11 mouse cellular contexts compared by ENCODE assay signal in the genomic region with DNA sequence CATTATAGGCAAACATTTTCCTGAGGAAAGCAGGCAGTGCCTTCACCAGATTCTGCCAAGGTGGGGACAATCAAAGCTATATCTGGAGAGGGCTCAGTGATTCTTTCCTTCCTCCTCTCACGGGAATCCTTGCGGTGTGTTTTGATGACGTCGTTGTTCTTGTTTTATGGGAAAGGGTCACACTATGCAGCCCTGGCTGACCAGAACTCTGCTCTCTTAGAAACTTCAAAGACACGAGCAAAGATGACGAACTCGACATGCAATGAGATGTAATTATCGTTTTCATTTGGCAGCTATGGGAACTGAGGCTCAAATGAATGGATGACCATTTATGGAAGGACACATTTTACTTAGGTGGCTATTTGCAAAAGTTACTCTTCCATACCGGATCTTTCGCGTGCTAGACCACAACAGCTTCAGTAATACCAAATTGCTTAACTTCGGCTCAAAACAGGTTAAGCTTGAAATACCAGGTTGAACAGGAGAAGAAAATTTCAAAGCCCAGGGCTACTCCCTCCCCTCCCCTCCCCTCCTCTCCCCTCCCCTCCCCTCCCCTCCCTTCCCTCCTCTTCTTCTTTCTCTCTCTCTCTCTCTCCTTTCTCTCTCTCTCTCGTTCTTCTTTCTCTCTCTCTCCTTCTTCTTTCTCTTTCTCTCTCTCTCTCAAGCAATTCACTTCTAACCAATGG. TPM values are rescaled to one million over a fixed set of nuclear protein-coding genes. Genes with fewer than 3 reads are reported as not detected.
DNase-seq lines count a peak whose midpoint lies in the region; ATAC-seq and TF ChIP-seq lines count a peak whose summit lies in the region.
"Had no signal": no experiment of that assay in that cellular context is flagged by ENCODE, and none has a peak within 500 bp of the region (broad histone marks: within the 10 kb centered on the region; RNA-seq: fewer than 3 reads in every experiment).

No protein-coding gene starts in this region.

- H3K4me3 ChIP-seq in forebrain, embryonic 10.5 days, result peak overlapping the region; percentile 36
- H3K4me3 ChIP-seq in forebrain, embryonic 16.5 days (replicated peaks; ENCODE audit: low read length), result no peak overlapping the region
- H3K4me3 ChIP-seq in lung, postnatal 0 days (ENCODE audit: low read depth, low read length), result peak overlapping the region; percentile 21; the same call in 1 of the 2 replicates
- no peak overlapping the region for H3K4me3 ChIP-seq in neural tube, embryonic 13.5 days

- WGBS in forebrain, embryonic 10.5 days, result 38% methylated on average over 12 of the region's 13 CpGs
- 34% methylated on average over 12 of the region's 13 CpGs for WGBS in forebrain, embryonic 16.5 days
- 11% methylated on average over 12 of the region's 13 CpGs for WGBS in lung, postnatal 0 days
- 26% methylated on average over 12 of the region's 13 CpGs for WGBS in neural tube, embryonic 13.5 days

- no peak for TF ChIP-seq CTCF in lung, postnatal 0 days (IDR thresholded peaks at IDR 0.05)

- H3K27me3 ChIP-seq in forebrain, embryonic 10.5 days (ENCODE audit: poor library complexity, severe bottlenecking), result 0 out of 2 replicates have a peak, but pooled peaks cover 3% of the 10 kb centered on the region
- H3K27me3 ChIP-seq in forebrain, embryonic 16.5 days (replicated peaks; ENCODE audit: control insufficient read depth, insufficient read depth, low read length), result no peaks in the 10 kb centered on the region
- H3K27me3 ChIP-seq in lung, postnatal 0 days (replicated peaks; ENCODE audit: insufficient read depth, low read length), result no peaks in the 10 kb centered on the region
- no peaks in the 10 kb centered on the region for H3K27me3 ChIP-seq in neural tube, embryonic 13.5 days

- no peaks in the 10 kb centered on the region for H3K9me3 ChIP-seq in forebrain, embryonic 10.5 days
- no peaks in the 10 kb centered on the region for H3K9me3 ChIP-seq in forebrain, embryonic 16.5 days (ENCODE audit: control insufficient read depth, low read length)
- no peaks in the 10 kb centered on the region for H3K9me3 ChIP-seq in lung, postnatal 0 days (ENCODE audit: low read length)
- H3K9me3 ChIP-seq in neural tube, embryonic 13.5 days, result no peaks in the 10 kb centered on the region

- peak overlapping the region; percentile 35; the same call in 1 of the 2 replicates for H3K27ac ChIP-seq in forebrain, embryonic 10.5 days
- no peak overlapping the region for H3K27ac ChIP-seq in forebrain, embryonic 16.5 days (ENCODE audit: low read length)
- H3K27ac ChIP-seq in lung, postnatal 0 days (ENCODE audit: low read length), result peak overlapping the region; percentile 38; the same call in 1 of the 2 replicates
- H3K27ac ChIP-seq in neural tube, embryonic 13.5 days (replicated peaks), result no peak overlapping the region
- H3K27ac ChIP-seq: macrophage had no signal

- peaks cover 16% of the 10 kb centered on the region for H3K4me1 ChIP-seq in forebrain, embryonic 10.5 days
- H3K4me1 ChIP-seq in forebrain, embryonic 16.5 days (replicated peaks; ENCODE audit: control insufficient read depth, insufficient read depth, low read length), result no peaks in the 10 kb centered on the region
- H3K4me1 ChIP-seq in lung, postnatal 0 days (ENCODE audit: insufficient read depth, low read depth, low read length), result peaks cover 4% of the 10 kb centered on the region; the same call in 1 of the 2 replicates
- no peaks in the 10 kb centered on the region for H3K4me1 ChIP-seq in neural tube, embryonic 13.5 days (replicated peaks)

- DNase-seq in forebrain, embryonic 10.5 days (ENCODE audit: extremely low spot score, low spot score), result no peak
- peak; percentile 73 for DNase-seq in lung, postnatal 0 days (ENCODE audit: low spot score)
- no peak for DNase-seq in lung, postnatal 10 days
- peak; percentile 65 for DNase-seq in induced T-regulatory cell, adult 2 months (ENCODE audit: low read depth)
- DNase-seq in adrenal gland, adult 18-20 months (ENCODE audit: low spot score in 2 of 2), result no peak
- DNase-seq in right cerebral cortex, postnatal 25 days, result no peak
- DNase-seq: adrenal gland, postnatal 25 days had no signal

- H3K4me2 ChIP-seq in forebrain, embryonic 16.5 days (ENCODE audit: low read length), result no peak overlapping the region
- peak overlapping the region; percentile 40 for H3K4me2 ChIP-seq in lung, postnatal 0 days (replicated peaks; ENCODE audit: low read depth, low read length)
- H3K4me2 ChIP-seq in neural tube, embryonic 13.5 days, result peak overlapping the region; percentile 23

- ATAC-seq in forebrain, embryonic 16.5 days, result no peak
- peak; percentile 59 for ATAC-seq in lung, postnatal 0 days
- ATAC-seq in neural tube, embryonic 13.5 days (ENCODE audit: low read depth), result no peak

- no peak for TF ChIP-seq EP300 in lung, postnatal 0 days (IDR thresholded peaks at IDR 0.05)

- H3K9ac ChIP-seq in forebrain, embryonic 16.5 days (replicated peaks; ENCODE audit: low read depth, low read length), result no peak overlapping the region
- no peak overlapping the region for H3K9ac ChIP-seq in lung, postnatal 0 days (replicated peaks; ENCODE audit: low read depth)
- H3K9ac ChIP-seq in neural tube, embryonic 13.5 days, result no peak overlapping the region

- H3K36me3 ChIP-seq in forebrain, embryonic 10.5 days (replicated peaks), result peaks cover 28% of the 10 kb centered on the region
- H3K36me3 ChIP-seq in forebrain, embryonic 16.5 days (ENCODE audit: control insufficient read depth, insufficient read depth), result peaks cover 16% of the 10 kb centered on the region
- H3K36me3 ChIP-seq in lung, postnatal 0 days (ENCODE audit: insufficient read depth, low read length), result peaks cover 9% of the 10 kb centered on the region; the same call in 1 of the 2 replicates
- H3K36me3 ChIP-seq in neural tube, embryonic 13.5 days, result peaks cover 17% of the 10 kb centered on the region

RNA-seq across cellular contexts. Expression of a gene that starts 14.8 kb away (rescaled TPM):
- 21.7 and 22.0 TPM in 2 replicates for polyA plus RNA-seq in forebrain, embryonic 10.5 days (2016; fragmentation: Nextera tagmentation; extraction: Ambion mirVana)
- 46.7 and 47.1 TPM in 2 replicates for polyA plus RNA-seq in forebrain, embryonic 16.5 days (2015; fragmentation: Nextera tagmentation; extraction: Ambion mirVana)
- polyA plus RNA-seq in lung, postnatal 0 days (2015; fragmentation: Nextera tagmentation; extraction: Ambion mirVana), result 9.9 and 10.0 TPM in 2 replicates
- 31.6 and 35.5 TPM in 2 replicates for polyA plus RNA-seq in neural tube, embryonic 13.5 days (2015; fragmentation: Nextera tagmentation; extraction: Ambion mirVana)
- total RNA-seq in adrenal gland, adult 18-20 months (2021), result 10 to 100 TPM; 14.0 to 22.5 TPM

RNA-seq across cellular contexts. Expression of a gene that starts 19.0 kb away (rescaled TPM):
- polyA plus RNA-seq in forebrain, embryonic 10.5 days (2016; fragmentation: Nextera tagmentation; extraction: Ambion mirVana), result 8.3 and 8.4 TPM in 2 replicates
- polyA plus RNA-seq in forebrain, embryonic 16.5 days (2015; fragmentation: Nextera tagmentation; extraction: Ambion mirVana), result 12.2 and 12.5 TPM in 2 replicates
- 23.6 and 24.5 TPM in 2 replicates for polyA plus RNA-seq in lung, postnatal 0 days (2015; fragmentation: Nextera tagmentation; extraction: Ambion mirVana)
- 10.4 and 11.3 TPM in 2 replicates for polyA plus RNA-seq in neural tube, embryonic 13.5 days (2015; fragmentation: Nextera tagmentation; extraction: Ambion mirVana)
- total RNA-seq in adrenal gland, adult 18-20 months (2021), result 10 to 100 TPM in 1 of 2 experiments, 1 to 10 TPM in 1; 9.3 to 10.0 TPM
- polyA plus RNA-seq: macrophage had no signal

RNA-seq across cellular contexts. Expression of a gene that starts 26.1 kb away (rescaled TPM):
- 0.24 TPM in 1 of 2 replicates, not detected in the other for polyA plus RNA-seq in forebrain, embryonic 10.5 days (2016; fragmentation: Nextera tagmentation; extraction: Ambion mirVana)
- not detected in 2 replicates for polyA plus RNA-seq in forebrain, embryonic 16.5 days (2015; fragmentation: Nextera tagmentation; extraction: Ambion mirVana)
- polyA plus RNA-seq in lung, postnatal 0 days (2015; fragmentation: Nextera tagmentation; extraction: Ambion mirVana), result not detected in 2 replicates
- polyA plus RNA-seq in neural tube, embryonic 13.5 days (2015; fragmentation: Nextera tagmentation; extraction: Ambion mirVana), result not detected in 2 replicates
- not detected for total RNA-seq in adrenal gland, adult 18-20 months (2021)
- total RNA-seq: adrenal gland, postnatal 25 days had no signal
- polyA plus RNA-seq: macrophage had no signal

RNA-seq across cellular contexts. Expression of a gene that starts 27.5 kb away (rescaled TPM):
- polyA plus RNA-seq in forebrain, embryonic 10.5 days (2016; fragmentation: Nextera tagmentation; extraction: Ambion mirVana), result 20.7 and 22.7 TPM in 2 replicates
- polyA plus RNA-seq in forebrain, embryonic 16.5 days (2015; fragmentation: Nextera tagmentation; extraction: Ambion mirVana), result 17.1 TPM in 2 replicates
- 9.0 and 9.2 TPM in 2 replicates for polyA plus RNA-seq in lung, postnatal 0 days (2015; fragmentation: Nextera tagmentation; extraction: Ambion mirVana)
- 15.1 and 15.7 TPM in 2 replicates for polyA plus RNA-seq in neural tube, embryonic 13.5 days (2015; fragmentation: Nextera tagmentation; extraction: Ambion mirVana)
- 10 to 100 TPM; 10.5 to 10.8 TPM for total RNA-seq in adrenal gland, adult 18-20 months (2021)

RNA-seq across cellular contexts. Expression of a gene that starts 29.4 kb away (rescaled TPM):
- 0.72 and 0.90 TPM in 2 replicates for polyA plus RNA-seq in forebrain, embryonic 10.5 days (2016; fragmentation: Nextera tagmentation; extraction: Ambion mirVana)
- 0.31 and 0.61 TPM in 2 replicates for polyA plus RNA-seq in forebrain, embryonic 16.5 days (2015; fragmentation: Nextera tagmentation; extraction: Ambion mirVana)
- polyA plus RNA-seq in lung, postnatal 0 days (2015; fragmentation: Nextera tagmentation; extraction: Ambion mirVana), result 0.31 TPM in 1 of 2 replicates, not detected in the other
- polyA plus RNA-seq in neural tube, embryonic 13.5 days (2015; fragmentation: Nextera tagmentation; extraction: Ambion mirVana), result 0.47 TPM in 1 of 2 replicates, not detected in the other
- total RNA-seq in adrenal gland, adult 18-20 months (2021), result not detected
- total RNA-seq: adrenal gland, postnatal 25 days had no signal
- polyA plus RNA-seq: macrophage; small intestine, adult 2 months had no signal

Comparison
In these comparisons a context has a peak if more than half of its experiments do, and no peak if none do; other contexts are left out.
1. DNase-seq: peak in lung, postnatal 0 days (single experiment) and induced T-regulatory cell, adult 2 months (single experiment); none in forebrain, embryonic 10.5 days (single experiment), lung, postnatal 10 days (single experiment), adrenal gland, adult 18-20 months (0 of 2) and right cerebral cortex, postnatal 25 days (single experiment).
2. H3K27ac ChIP-seq: peak in forebrain, embryonic 10.5 days (single experiment) and lung, postnatal 0 days (single experiment); none in forebrain, embryonic 16.5 days (single experiment) and neural tube, embryonic 13.5 days (single experiment).
3. H3K4me3 ChIP-seq: peak in forebrain, embryonic 10.5 days (single experiment) and lung, postnatal 0 days (single experiment); none in forebrain, embryonic 16.5 days (single experiment) and neural tube, embryonic 13.5 days (single experiment).